ENCODE assay signal across 11 mouse cellular contexts in genomic region chr4:43294001-43294400, GRCm38 (mm10). TPM values are rescaled to one million over a fixed set of nuclear protein-coding genes. Genes with fewer than 3 reads are reported as not detected.
DNase-seq lines count a peak whose midpoint lies in the region; ATAC-seq and TF ChIP-seq lines count a peak whose summit lies in the region.
"Had no signal": no experiment of that assay in that cellular context is flagged by ENCODE, and none has a peak within 500 bp of the region (broad histone marks: within the 10 kb centered on the region; RNA-seq: fewer than 3 reads in every experiment).

No protein-coding gene starts in this region.

- intact Hi-C loops in heart, postnatal 36 days (cut with DNase I): no loop called here

- H3K9me3 ChIP-seq in lung, embryonic 14.5 days (ENCODE audit: low read depth, low read length): no peaks in the 10 kb centered on the region
- H3K9me3 ChIP-seq in neural tube, embryonic 11.5 days (ENCODE audit: control insufficient read depth, low read length): no peaks in the 10 kb centered on the region
- H3K9me3 ChIP-seq: heart, embryonic 15.5 days; limb, embryonic 12.5 days; neural tube, embryonic 12.5 days had no signal

- no peak for ATAC-seq in lung, embryonic 14.5 days (ENCODE audit: insufficient read depth)
- no peak for ATAC-seq in neural tube, embryonic 11.5 days (ENCODE audit: insufficient read depth, low FRiP score, low TSS enrichment)
- no peak for ATAC-seq in megakaryocyte-erythroid progenitor cell, adult 5-6 weeks (replicated peaks; ENCODE audit: low FRiP score, low TSS enrichment, poor library complexity, severe bottlenecking)

- H3K4me1 ChIP-seq in lung, embryonic 14.5 days (ENCODE audit: insufficient read depth): no peaks in the 10 kb centered on the region
- 0 out of 2 replicates have a peak, but pooled peaks cover 3% of the 10 kb centered on the region for H3K4me1 ChIP-seq in neural tube, embryonic 11.5 days (ENCODE audit: control insufficient read depth, insufficient read depth, low read length)
- H3K4me1 ChIP-seq: heart, embryonic 15.5 days; limb, embryonic 12.5 days had no signal

- H3K4me3 ChIP-seq in lung, embryonic 14.5 days (ENCODE audit: low read depth, low read length): no peak overlapping the region
- no peak overlapping the region for H3K4me3 ChIP-seq in neural tube, embryonic 11.5 days (ENCODE audit: low read depth, low read length)
- H3K4me3 ChIP-seq: heart, embryonic 15.5 days; limb, embryonic 12.5 days; neural tube, embryonic 12.5 days had no signal

- peak; percentile 78 for DNase-seq in heart, adult 11 months
- DNase-seq in heart, postnatal 36 days: no peak
- DNase-seq in lung, embryonic 14.5 days: no peak
- no peak for DNase-seq in lung, postnatal 4 days
- DNase-seq in embryo, embryonic 10 days (ENCODE audit: low spot score): peak; percentile 48
- peak; percentile 16 for DNase-seq in neural tube, embryonic 11.5 days (ENCODE audit: low spot score)
- DNase-seq in cerebellum, adult 9-10 months: no peak

- H3K36me3 ChIP-seq in lung, embryonic 14.5 days (ENCODE audit: insufficient read depth): no peaks in the 10 kb centered on the region
- H3K36me3 ChIP-seq in neural tube, embryonic 11.5 days (ENCODE audit: control insufficient read depth, insufficient read depth, low read length): no peaks in the 10 kb centered on the region
- H3K36me3 ChIP-seq: heart, embryonic 15.5 days; limb, embryonic 12.5 days; neural tube, embryonic 12.5 days had no signal

- H3K27me3 ChIP-seq in lung, embryonic 14.5 days (ENCODE audit: insufficient read depth, low read length): no peaks in the 10 kb centered on the region
- no peaks in the 10 kb centered on the region for H3K27me3 ChIP-seq in neural tube, embryonic 11.5 days (ENCODE audit: control insufficient read depth, insufficient read depth, low read length)
- H3K27me3 ChIP-seq: heart, embryonic 15.5 days; limb, embryonic 12.5 days; neural tube, embryonic 12.5 days had no signal

- H3K9ac ChIP-seq in lung, embryonic 14.5 days: no peak overlapping the region
- no peak overlapping the region for H3K9ac ChIP-seq in neural tube, embryonic 11.5 days (ENCODE audit: low read length)
- H3K9ac ChIP-seq: heart, embryonic 15.5 days; limb, embryonic 12.5 days; neural tube, embryonic 12.5 days had no signal

- 22% methylated on average over 6 of the region's 6 CpGs for WGBS in lung, embryonic 14.5 days
- WGBS in neural tube, embryonic 11.5 days: 33% methylated on average over 6 of the region's 6 CpGs

- H3K4me2 ChIP-seq in lung, embryonic 14.5 days: no peak overlapping the region
- H3K4me2 ChIP-seq in neural tube, embryonic 11.5 days (ENCODE audit: low read depth): no peak overlapping the region
- H3K4me2 ChIP-seq: heart, embryonic 15.5 days; limb, embryonic 12.5 days; neural tube, embryonic 12.5 days had no signal

- H3K27ac ChIP-seq in lung, embryonic 14.5 days (ENCODE audit: low read depth): no peak overlapping the region
- no peak overlapping the region for H3K27ac ChIP-seq in neural tube, embryonic 11.5 days (ENCODE audit: low read depth, low read length)
- H3K27ac ChIP-seq: heart, embryonic 15.5 days; limb, embryonic 12.5 days; neural tube, embryonic 12.5 days had no signal

- TF ChIP-seq CTCF in lung, embryonic 14.5 days (IDR thresholded peaks at IDR 0.05; ENCODE audit: low read depth): peak; percentile 38

RNA-seq across cellular contexts. Expression of gene Atp8b5, which starts 27.0 kb away (rescaled TPM):
- total RNA-seq in heart, postnatal 36 days (2021): under 1 TPM in 1 of 2 experiments, not detected in 1; 0.05 TPM
- polyA plus RNA-seq in lung, embryonic 14.5 days (2014; fragmentation: Nextera tagmentation; extraction: Ambion mirVana): 0.28 and 0.42 TPM in 2 replicates
- 0.35 and 0.52 TPM in 2 replicates for polyA plus RNA-seq in neural tube, embryonic 11.5 days (2014; fragmentation: Nextera tagmentation; extraction: Ambion mirVana)
- total RNA-seq in megakaryocyte-erythroid progenitor cell, adult 5-6 weeks (2014; fragmentation: Nextera tagmentation): 0.07 and 0.68 TPM in 2 replicates
- total RNA-seq in megakaryocyte-erythroid progenitor cell, adult 5-6 weeks (2017): 0.66 and 0.69 TPM in 2 replicates

Comparison
In these comparisons a context has a peak if more than half of its experiments do, and no peak if none do; other contexts are left out.
1. DNase-seq: peak in heart, adult 11 months (single experiment), embryo, embryonic 10 days (single experiment) and neural tube, embryonic 11.5 days (single experiment); none in heart, postnatal 36 days (0 of 2), lung, embryonic 14.5 days (single experiment), lung, postnatal 4 days (0 of 2) and cerebellum, adult 9-10 months (single experiment).